Mouse (Mus musculus) cortical plate, adult 2 months (tissue): ENCODE results near the gene Ccdc175. TPM values are rescaled to one million over a fixed set of nuclear protein-coding genes. Genes with fewer than 3 reads are reported as not detected.

Experiments used
- H3K27ac ChIP-seq: fragments of 200-500 bp; 2 replicates; pipeline ENCODE4 v1.5.1; 2012; ENCODE audit warnings: low read length, control low read depth, inconsistent platforms; ENCODE audit not compliant: insufficient read depth
- H3K4me1 ChIP-seq: fragments of 200-500 bp; 2 replicates; pipeline ENCODE4 v1.6.1; 2011; ENCODE audit warnings: low read length; ENCODE audit not compliant: control insufficient read depth, insufficient read depth
- H3K4me3 ChIP-seq: fragments of 200-500 bp; 2 replicates; pipeline ENCODE4 v1.5.1; 2011; ENCODE audit warnings: mild to moderate bottlenecking, low read length, control low read depth; ENCODE audit not compliant: insufficient read depth
- CTCF ChIP-seq: fragments of 200-500 bp; IDR thresholded peaks from 2 replicates; pipeline ENCODE4 v1.5.1; 2011; ENCODE audit warnings: mild to moderate bottlenecking, control low read depth, low read length; ENCODE audit not compliant: insufficient read depth; ENCODE audit errors: extremely low read depth
- POLR2A ChIP-seq: fragments of 200-500 bp; IDR thresholded peaks from 2 replicates; pipeline ENCODE4 v1.6.1; 2011; ENCODE audit warnings: mild to moderate bottlenecking, low read length, control low read depth; ENCODE audit not compliant: insufficient read depth; ENCODE audit errors: extremely low read depth
- polyA plus RNA-seq: library from polyadenylated mRNA; depleted of rRNA; stranded (reverse); fragments of >200 nt; gene quantifications from 2 replicates; pipeline ENCODE4 v1.2.3, GENCODE M21; 2012

Gene Ccdc175
- polyA plus RNA-seq, 1 experiment: not detected

DNA sequence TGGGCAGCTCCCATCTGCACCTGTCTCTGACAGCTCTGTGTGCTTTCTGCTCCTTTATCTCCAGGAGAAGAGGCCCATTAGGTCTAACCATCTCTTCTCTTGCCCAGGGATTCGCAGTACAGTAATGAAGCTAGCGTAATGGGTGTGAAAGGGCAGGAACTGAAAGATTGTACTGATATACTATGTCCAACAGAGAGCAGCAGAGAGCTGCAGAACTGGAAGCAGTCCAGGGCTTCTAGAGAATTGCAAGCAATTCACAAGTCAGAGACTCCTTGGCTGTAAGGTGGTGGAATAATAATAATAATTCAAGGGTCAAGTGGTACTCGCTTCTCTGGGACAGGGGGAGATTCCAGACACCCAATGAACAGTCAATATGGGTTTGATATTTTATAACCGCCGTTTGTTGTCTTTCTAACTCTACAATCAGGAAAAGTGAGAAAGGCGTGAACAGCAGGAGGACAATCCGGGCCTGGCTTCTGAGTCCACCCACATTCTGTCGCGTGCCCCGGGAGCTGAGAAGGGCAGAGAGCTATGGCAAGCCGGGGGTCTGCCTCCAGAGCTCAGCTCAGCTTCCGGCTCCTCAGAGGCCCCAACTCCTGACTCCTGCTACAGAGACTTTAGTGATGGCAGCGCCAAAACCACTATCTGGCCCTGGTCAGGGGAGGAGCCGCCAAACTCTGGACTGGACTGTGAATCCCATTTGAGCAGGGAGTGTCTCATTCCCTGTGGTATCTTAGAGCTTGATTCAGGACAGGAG, 80.1 kb downstream of the Ccdc175 start:
- Histone ChIP-seq H3K4me3 (no peak overlapping the region), H3K27ac (no peak overlapping the region), H3K4me1 (peaks cover 1% of the 10 kb centered on the region; the same call in 1 of the 2 replicates)
- TF ChIP-seq CTCF: peak; percentile 76
- no peak for TF ChIP-seq POLR2A

DNA sequence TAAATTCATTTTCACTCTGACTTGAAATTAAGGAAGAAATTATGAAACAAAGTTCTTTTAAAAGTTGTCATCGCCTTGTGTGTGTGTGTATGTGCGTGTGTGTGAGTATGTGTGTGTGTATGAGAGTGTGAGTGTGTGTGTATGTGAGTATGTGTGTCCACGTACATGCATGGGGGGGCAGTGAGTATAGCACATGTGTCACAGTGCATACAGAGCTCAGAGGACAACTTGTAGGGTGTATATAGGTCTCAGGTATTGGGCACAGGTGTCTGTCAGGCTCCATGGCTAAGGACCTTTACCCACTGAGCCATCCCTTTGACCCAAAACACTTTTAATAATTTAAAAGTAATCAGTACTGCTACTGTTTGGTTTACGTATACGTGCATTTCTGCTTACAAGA, 80.8 kb downstream of the Ccdc175 start:
- TF ChIP-seq POLR2A: no peak
- TF ChIP-seq CTCF: no peak
- Histone ChIP-seq H3K4me3 (no peak overlapping the region), H3K4me1 (peaks cover 1% of the 10 kb centered on the region; the same call in 1 of the 2 replicates), H3K27ac (no peak overlapping the region)

DNA sequence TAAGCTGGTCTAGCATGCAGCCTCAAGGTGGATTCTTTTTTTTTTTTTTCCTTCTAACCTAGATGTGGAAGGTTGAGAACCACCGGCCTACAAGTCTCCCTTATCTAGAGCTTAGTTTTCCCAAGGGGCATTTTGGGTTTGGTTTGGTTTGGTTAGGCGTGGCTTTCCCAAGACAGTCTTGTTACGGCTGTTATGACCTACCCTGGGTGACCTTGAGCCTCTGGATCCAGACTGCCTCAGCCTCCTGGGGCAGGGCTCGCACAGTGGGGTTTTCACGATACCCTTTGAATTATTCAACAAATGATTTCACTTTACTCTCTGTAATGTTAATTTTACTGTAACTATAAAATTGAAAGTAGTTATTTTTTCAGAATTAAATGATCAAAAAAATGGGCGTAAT, 82.1 kb downstream of the Ccdc175 start:
- TF ChIP-seq CTCF: no peak
- no peak for TF ChIP-seq POLR2A
- Histone ChIP-seq H3K27ac (no peak overlapping the region), H3K4me3 (no peak overlapping the region), H3K4me1 (peaks cover 1% of the 10 kb centered on the region; the same call in 1 of the 2 replicates)

DNA sequence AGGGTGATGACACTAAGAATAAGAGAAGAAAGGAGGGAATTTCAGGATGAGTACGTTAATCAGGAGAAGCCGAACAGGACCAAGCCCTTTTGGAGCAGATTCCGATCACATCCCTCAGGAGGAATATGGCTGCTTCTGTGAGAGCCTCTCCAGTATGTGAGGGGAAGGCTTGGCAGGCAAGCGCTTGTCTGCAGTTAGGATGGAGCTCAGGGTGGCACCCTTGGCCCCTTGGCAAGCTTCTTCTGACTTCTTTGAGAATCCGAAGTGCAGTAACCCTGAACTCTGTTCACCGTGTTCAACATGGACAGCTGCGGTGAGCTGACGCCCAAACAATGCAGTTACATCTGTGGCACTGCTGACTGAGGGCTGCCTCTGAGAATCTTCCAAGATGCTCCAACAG, 87.9 kb downstream of the Ccdc175 start:
- TF ChIP-seq POLR2A: no peak
- TF ChIP-seq CTCF: no peak
- no peaks in the 10 kb centered on the region for H3K4me1 ChIP-seq
- H3K4me3 ChIP-seq: no peak overlapping the region

DNA sequence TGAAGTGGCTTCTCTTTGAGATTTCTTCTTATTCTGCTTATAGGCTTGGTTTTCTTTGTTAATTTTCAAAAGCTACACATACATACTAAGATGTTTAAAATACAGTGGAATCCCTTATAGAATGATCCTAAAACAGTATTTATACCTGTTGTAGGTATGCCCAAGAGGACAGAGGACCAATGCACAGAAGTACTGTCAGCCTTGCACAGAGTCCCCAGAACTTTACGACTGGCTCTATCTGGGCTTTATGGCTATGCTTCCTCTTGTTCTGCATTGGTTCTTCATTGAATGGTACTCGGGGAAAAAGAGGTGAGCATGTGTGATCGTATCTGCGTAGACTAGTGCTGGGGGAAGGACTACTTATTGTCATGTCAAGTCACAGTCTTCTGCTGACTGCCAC, 95.0 kb downstream of the Ccdc175 start:
- no peak for TF ChIP-seq POLR2A
- no peak for TF ChIP-seq CTCF
- H3K4me1 ChIP-seq: peaks cover 4% of the 10 kb centered on the region; the same call in 1 of the 2 replicates
- no peak overlapping the region for H3K27ac ChIP-seq
- H3K4me3 ChIP-seq: no peak overlapping the region

More for the DNA sequence above, 87.9 kb downstream of the Ccdc175 start:
- H3K27ac ChIP-seq: no peak overlapping the region

DNA sequence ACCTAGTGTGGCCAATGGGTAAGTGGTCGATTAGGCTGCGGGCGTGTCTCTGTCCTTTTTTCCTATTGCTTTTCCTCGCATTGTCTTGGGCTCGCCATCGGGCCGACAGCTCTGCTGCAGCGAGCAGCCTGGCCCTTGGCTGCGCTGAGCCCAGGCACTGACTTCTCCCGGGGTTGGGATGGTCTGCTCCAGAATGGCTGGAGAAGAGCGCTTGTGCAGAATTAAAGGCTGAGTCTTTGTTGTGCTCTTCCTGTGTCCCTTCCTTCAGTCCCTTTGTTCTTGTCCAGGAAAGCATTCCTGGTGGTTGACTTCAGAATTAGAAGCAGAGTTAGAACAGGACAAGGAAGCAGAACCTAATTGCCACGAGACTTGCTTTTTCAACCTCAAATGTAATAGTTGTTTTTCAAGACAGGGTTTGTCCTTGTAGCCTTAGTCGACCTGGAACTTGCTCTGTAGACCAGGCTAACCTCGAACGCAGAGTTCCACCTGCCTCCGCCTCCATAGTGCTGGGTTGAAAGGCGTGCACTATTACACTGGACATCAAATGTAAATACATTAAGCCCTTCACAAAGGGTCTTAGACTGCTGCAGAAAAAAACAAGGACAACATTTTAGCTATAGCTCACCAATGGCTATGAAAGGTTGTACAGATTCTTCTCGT, 98.5 kb downstream of the Ccdc175 start:
- Histone ChIP-seq H3K4me1 (peaks cover 4% of the 10 kb centered on the region; the same call in 1 of the 2 replicates), H3K27ac (peak overlapping the region; percentile 55), H3K4me3 (peak overlapping the region; percentile 64)
- TF ChIP-seq POLR2A (0 out of 2 replicates have a peak, but pooled peaks have one; percentile 76), CTCF (no peak)

DNA sequence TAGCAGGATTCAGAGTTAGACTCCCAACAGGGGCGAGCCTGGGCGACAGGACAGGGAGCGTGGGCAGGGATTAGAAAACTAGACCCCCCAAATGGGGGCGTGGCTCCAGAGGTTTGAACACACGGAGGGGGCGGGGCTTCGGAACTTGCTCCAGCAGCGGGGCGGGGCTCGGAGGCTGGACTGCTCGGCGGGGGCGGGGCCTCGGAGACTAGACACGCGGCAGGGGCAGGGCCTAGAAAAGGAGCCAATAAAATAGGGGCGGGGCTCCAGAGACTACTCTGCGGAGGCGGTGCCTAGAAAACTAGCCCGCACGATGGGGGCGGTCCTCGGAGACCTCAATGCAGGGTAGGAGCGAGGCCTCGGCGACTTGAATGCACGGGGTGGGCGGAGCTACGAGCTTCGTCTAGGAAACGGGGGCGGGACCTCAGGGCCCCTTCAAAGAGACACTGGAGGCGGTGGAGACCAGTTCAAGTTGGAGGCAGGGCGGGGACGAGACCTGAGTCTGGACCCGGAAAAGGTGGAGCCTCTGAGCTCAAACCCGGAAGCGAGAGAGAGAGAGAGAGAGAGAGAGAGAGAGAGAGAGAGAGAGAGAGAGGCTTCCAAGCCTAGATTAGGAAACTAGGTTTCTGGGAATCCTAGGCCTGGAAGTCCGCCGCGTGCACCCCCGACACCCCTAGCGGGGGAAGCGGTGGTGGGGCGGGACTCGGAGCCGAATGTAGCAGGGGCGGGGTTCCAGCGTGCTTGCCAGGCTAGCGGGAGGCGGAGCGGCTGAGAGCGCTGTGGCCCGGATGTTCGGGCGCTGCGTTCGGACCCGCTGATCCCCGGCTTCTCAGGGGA, 99.3 kb downstream of the Ccdc175 start, which contains the start of the genes L3hypdh and Jkamp:
Gene L3hypdh (minus strand): TSS at position 111 of the 837 bp plus-strand sequence.
Gene Jkamp (plus strand): TSS at position 261 of the 837 bp plus-strand sequence.
- Histone ChIP-seq H3K27ac (peak within 1 kb of the TSS; percentile 66), H3K4me1 (peaks cover 4% of the 10 kb centered on the region; the same call in 1 of the 2 replicates), H3K4me3 (peak within 1 kb of the TSS; percentile 64)
- TF ChIP-seq POLR2A: peak; percentile 30; the same call in 1 of the 2 replicates
- no peak for TF ChIP-seq CTCF

DNA sequence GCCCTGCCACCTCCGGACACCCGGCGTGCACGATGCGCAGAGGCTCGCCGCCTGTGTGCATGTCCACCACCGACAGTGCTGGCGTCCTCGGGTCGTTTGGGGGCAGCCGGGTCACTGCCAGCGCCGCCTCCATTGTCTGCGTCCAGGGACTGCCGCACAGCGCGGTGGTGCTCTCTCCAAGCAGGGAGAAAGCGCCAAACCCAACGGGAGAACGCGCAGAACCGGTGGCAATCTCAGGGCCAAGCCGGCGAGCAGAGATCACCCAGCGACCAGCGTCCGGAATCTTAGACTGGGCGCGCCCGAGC, 99.9 kb downstream of the Ccdc175 start:
- TF ChIP-seq POLR2A (no peak), CTCF (no peak)

More for the DNA sequence above, 99.9 kb downstream of the Ccdc175 start:
- peaks cover 4% of the 10 kb centered on the region; the same call in 1 of the 2 replicates for H3K4me1 ChIP-seq
- H3K4me3 ChIP-seq: peak overlapping the region; percentile 64
- peak overlapping the region; percentile 66 for H3K27ac ChIP-seq
